Mouse (Mus musculus) CD4-positive helper T cell, adult 2 months (primary cell): ENCODE measurements around the gene Abtb2.
A peak's percentile ranks its signal among the peaks of the same experiment; 100 is the strongest.

Experiments used
- DNase-seq: peaks from one replicate; pipeline ENCODE4 v3.0.0-alpha.2; 2012; ENCODE audit warnings: low read depth, missing footprints, low spot score

Abtb2 gene

GRCm38 (mm10) chr2:103685581-103685980, 119.5 kb downstream of the Abtb2 start:
- no peak for DNase-seq

- no peak for DNase-seq
These were observed 121.0 kb downstream of the Abtb2 start for GRCm38 (mm10) chr2:103687143-103687542.

GRCm38 (mm10) chr2:103687888-103688287, 121.8 kb downstream of the Abtb2 start:
- no peak for DNase-seq

GRCm38 (mm10) chr2:103690425-103690824, 124.3 kb downstream of the Abtb2 start:
- DNase-seq = no peak

GRCm38 (mm10) chr2:103690828-103691227, 124.7 kb downstream of the Abtb2 start:
- no peak for DNase-seq

- no peak for DNase-seq
These were observed 125.2 kb downstream of the Abtb2 start for GRCm38 (mm10) chr2:103691278-103691677.

- no peak for DNase-seq
These were observed 126.7 kb downstream of the Abtb2 start for GRCm38 (mm10) chr2:103692810-103693209.

- no peak for DNase-seq
These were observed 128.9 kb downstream of the Abtb2 start for GRCm38 (mm10) chr2:103694777-103695563.

- no peak for DNase-seq
These were observed 130.1 kb downstream of the Abtb2 start for GRCm38 (mm10) chr2:103696177-103696576.

GRCm38 (mm10) chr2:103700514-103700913, 134.4 kb downstream of the Abtb2 start:
- no peak for DNase-seq

- DNase-seq = peak; percentile 47
These were observed 137.2 kb downstream of the Abtb2 start for GRCm38 (mm10) chr2:103703336-103703735.

GRCm38 (mm10) chr2:103703865-103704264, 137.8 kb downstream of the Abtb2 start:
- peak; percentile 38 for DNase-seq

GRCm38 (mm10) chr2:103705826-103706225, 139.7 kb downstream of the Abtb2 start:
- no peak for DNase-seq

GRCm38 (mm10) chr2:103706226-103706625, 140.1 kb downstream of the Abtb2 start:
- DNase-seq = no peak

- no peak for DNase-seq
These were observed 141.1 kb downstream of the Abtb2 start for GRCm38 (mm10) chr2:103707056-103707776.

GRCm38 (mm10) chr2:103710849-103711248, 144.7 kb downstream of the Abtb2 start:
- no peak for DNase-seq

GRCm38 (mm10) chr2:103713831-103714230, 147.7 kb downstream of the Abtb2 start:
- DNase-seq = no peak

GRCm38 (mm10) chr2:103714412-103714811, 148.3 kb downstream of the Abtb2 start:
- no peak for DNase-seq

GRCm38 (mm10) chr2:103718594-103719291, 152.6 kb downstream of the Abtb2 start:
- peak; percentile 77 for DNase-seq

GRCm38 (mm10) chr2:103719292-103719646, 153.2 kb downstream of the Abtb2 start:
- no peak for DNase-seq

GRCm38 (mm10) chr2:103724521-103724920, 158.4 kb downstream of the Abtb2 start:
- DNase-seq = no peak

GRCm38 (mm10) chr2:103728027-103728540, 162.0 kb downstream of the Abtb2 start:
- no peak for DNase-seq
